Mouse (Mus musculus) induced T-regulatory cell, adult 2 months (primary cell): ENCODE measurements around the gene Podnl1.
A peak's percentile ranks its signal among the peaks of the same experiment; 100 is the strongest.

Experiments used
- DNase-seq: peaks from one replicate; pipeline ENCODE4 v3.0.0-alpha.2; 2012; ENCODE audit warnings: low read depth

The Podnl1 gene

GRCm38 (mm10) chr8:84125656-84126055 lies at the start of gene Podnl1:
TSS of gene Podnl1 (plus strand) at chr8:84125989.
- peak; percentile 38 for DNase-seq

- no peak for DNase-seq
Measured at GRCm38 (mm10) chr8:84076412-84076811, 49.4 kb upstream of the Podnl1 start.

GRCm38 (mm10) chr8:84076849-84077248 lies 48.9 kb upstream of the Podnl1 start:
- DNase-seq = no peak

- no peak for DNase-seq
Measured at GRCm38 (mm10) chr8:84079206-84079605, 46.6 kb upstream of the Podnl1 start.

- DNase-seq = no peak
Measured at GRCm38 (mm10) chr8:84083829-84084241, 42.0 kb upstream of the Podnl1 start.

GRCm38 (mm10) chr8:84084341-84085115 lies 41.3 kb upstream of the Podnl1 start:
- no peak for DNase-seq

GRCm38 (mm10) chr8:84087156-84087555 lies 38.6 kb upstream of the Podnl1 start:
- DNase-seq = no peak

GRCm38 (mm10) chr8:84087821-84088220 lies 38.0 kb upstream of the Podnl1 start:
- DNase-seq = no peak

- DNase-seq = no peak
Measured at GRCm38 (mm10) chr8:84089277-84089676, 36.5 kb upstream of the Podnl1 start.

- DNase-seq = no peak
Measured at GRCm38 (mm10) chr8:84090585-84090984, 35.2 kb upstream of the Podnl1 start.

GRCm38 (mm10) chr8:84096061-84096460 lies 29.7 kb upstream of the Podnl1 start:
- DNase-seq = no peak

- DNase-seq = no peak
Measured at GRCm38 (mm10) chr8:84098376-84098775, 27.4 kb upstream of the Podnl1 start.

- DNase-seq = no peak
Measured at GRCm38 (mm10) chr8:84101476-84102270, 24.1 kb upstream of the Podnl1 start.

- DNase-seq = no peak
Measured at GRCm38 (mm10) chr8:84103601-84104000, 22.2 kb upstream of the Podnl1 start.

- peak; percentile 91 for DNase-seq
Measured at GRCm38 (mm10) chr8:84104221-84104620, 21.6 kb upstream of the Podnl1 start.

GRCm38 (mm10) chr8:84104697-84105609 lies 20.8 kb upstream of the Podnl1 start, which contains the start of gene Dcaf15:
TSS of gene Dcaf15 (minus strand) at chr8:84104768.
- DNase-seq = peak; percentile 99

- DNase-seq = peak; percentile 67
Measured at GRCm38 (mm10) chr8:84105676-84106075, 20.1 kb upstream of the Podnl1 start.

GRCm38 (mm10) chr8:84106216-84107040 lies 19.4 kb upstream of the Podnl1 start:
- peak; percentile 86 for DNase-seq

- DNase-seq = no peak
Measured at GRCm38 (mm10) chr8:84115646-84116045, 10.1 kb upstream of the Podnl1 start.

- no peak for DNase-seq
Measured at GRCm38 (mm10) chr8:84122151-84122550, 3.6 kb upstream of the Podnl1 start.

GRCm38 (mm10) chr8:84126742-84127141 lies 953 bp downstream of the Podnl1 start:
- no peak for DNase-seq
